Mouse (Mus musculus) megakaryocyte, embryonic 14.5 days (primary cell): ENCODE results near the gene Hoxa3. TPM values are rescaled to one million over a fixed set of nuclear protein-coding genes. Genes with fewer than 3 reads are reported as not detected.

Source experiments
- H3K27me3 ChIP-seq: replicated peaks from 2 replicates; pipeline ENCODE3; 2012; ENCODE audit warnings: inconsistent platforms
- H3K36me3 ChIP-seq: replicated peaks from 2 replicates; pipeline ENCODE3; 2012; ENCODE audit warnings: low read length, inconsistent platforms, mixed read lengths
- H3K4me1 ChIP-seq: 2 replicates; pipeline ENCODE4 v1.6.1; 2012; ENCODE audit warnings: inconsistent platforms
- H3K4me3 ChIP-seq: replicated peaks from 2 replicates; pipeline ENCODE3; 2012; ENCODE audit warnings: moderate library complexity, mild to moderate bottlenecking, inconsistent platforms
- H3K9me3 ChIP-seq: 2 replicates; pipeline ENCODE4 v1.6.1; 2012; ENCODE audit warnings: inconsistent platforms
- FLI1 ChIP-seq: IDR thresholded peaks from 2 replicates; pipeline ENCODE4 v1.6.1; 2012; ENCODE audit warnings: low read length, inconsistent platforms, mixed read lengths
- GATA1 ChIP-seq: IDR thresholded peaks from 3 replicates; pipeline ENCODE4 v1.6.1; 2012; ENCODE audit warnings: mixed read lengths, low read length, inconsistent platforms, borderline replicate concordance
- polyA plus RNA-seq: library from polyadenylated mRNA; stranded (reverse); fragments of >175 nt; gene quantifications from 2 replicates; pipeline ENCODE4 v1.2.3, GENCODE M21; 2012; ENCODE audit warnings: low replicate concordance; ENCODE audit not compliant: insufficient read depth

Hoxa3 gene
- polyA plus RNA-seq, 1 experiment = 0.21 TPM

- no peaks in the 10 kb centered on the region for H3K36me3 ChIP-seq
- peaks cover 5% of the 10 kb centered on the region; the same call in 1 of the 2 replicates for H3K4me1 ChIP-seq
- no peak for TF ChIP-seq GATA1
- no peak for TF ChIP-seq FLI1
- peaks cover 55% of the 10 kb centered on the region for H3K27me3 ChIP-seq
- peaks cover 27% of the 10 kb centered on the region for H3K9me3 ChIP-seq
- no peak overlapping the region for H3K4me3 ChIP-seq
Observed at GRCm38 (mm10) chr6:52170166-52170897, 42.8 kb downstream of the Hoxa3 start.

- Histone ChIP-seq H3K36me3 (no peaks in the 10 kb centered on the region), H3K27me3 (peaks cover 57% of the 10 kb centered on the region)
- TF ChIP-seq FLI1 = no peak
- no peak for TF ChIP-seq GATA1
Observed at GRCm38 (mm10) chr6:52169499-52170165, 43.5 kb downstream of the Hoxa3 start.

DNA sequence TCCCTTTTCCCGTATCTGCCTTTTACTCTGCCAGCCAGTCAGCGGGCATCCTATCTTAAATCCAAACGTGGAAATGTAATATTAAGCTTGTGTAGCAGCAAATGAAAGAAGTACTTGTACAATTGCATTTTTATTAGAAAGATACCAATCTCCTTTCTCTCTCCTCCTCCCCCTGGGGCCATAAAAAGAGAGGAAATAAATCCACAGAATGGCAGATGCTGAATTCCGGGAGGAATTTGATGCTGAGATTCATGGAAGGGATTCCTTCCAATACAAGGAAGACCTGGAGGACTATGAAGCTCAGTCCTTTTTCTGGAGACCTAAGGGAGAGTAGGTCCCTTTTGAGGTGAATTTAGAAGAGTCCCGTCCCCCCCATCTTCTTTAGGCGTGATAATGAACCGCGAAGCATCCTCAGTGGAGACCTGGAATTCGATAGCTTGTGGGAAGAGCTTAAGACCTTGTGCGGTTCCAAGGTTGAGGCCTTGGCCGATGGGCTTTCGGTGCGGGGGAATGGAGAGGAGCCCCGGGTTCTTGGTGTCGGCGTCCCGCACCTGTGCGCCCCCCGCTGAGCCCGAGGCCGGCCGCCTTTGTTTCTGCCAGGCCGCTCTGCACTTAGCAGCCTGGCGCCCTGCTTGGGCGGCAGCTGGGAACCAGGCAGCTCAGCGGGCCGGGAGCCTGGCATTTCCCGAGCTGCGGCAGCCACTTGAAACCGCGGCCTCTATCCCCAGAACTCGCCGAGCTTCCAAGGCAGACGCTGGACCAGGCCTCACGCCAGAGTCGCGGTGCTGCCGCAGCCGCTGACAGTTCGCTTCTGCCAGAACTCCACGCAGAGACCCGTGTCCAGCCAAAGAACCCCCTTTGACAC lies 44.7 kb downstream of the Hoxa3 start:
- peaks cover 4% of the 10 kb centered on the region for H3K36me3 ChIP-seq
- peaks cover 70% of the 10 kb centered on the region for H3K27me3 ChIP-seq
- TF ChIP-seq GATA1 (no peak), FLI1 (no peak)
- H3K9me3 ChIP-seq = peaks cover 32% of the 10 kb centered on the region
- peaks cover 14% of the 10 kb centered on the region for H3K4me1 ChIP-seq
- no peak overlapping the region for H3K4me3 ChIP-seq

More at GRCm38 (mm10) chr6:52169499-52170165, 43.5 kb downstream of the Hoxa3 start:
- Histone ChIP-seq H3K9me3 (peaks cover 22% of the 10 kb centered on the region), H3K4me1 (peaks cover 8% of the 10 kb centered on the region; the same call in 1 of the 2 replicates), H3K4me3 (no peak overlapping the region)

DNA sequence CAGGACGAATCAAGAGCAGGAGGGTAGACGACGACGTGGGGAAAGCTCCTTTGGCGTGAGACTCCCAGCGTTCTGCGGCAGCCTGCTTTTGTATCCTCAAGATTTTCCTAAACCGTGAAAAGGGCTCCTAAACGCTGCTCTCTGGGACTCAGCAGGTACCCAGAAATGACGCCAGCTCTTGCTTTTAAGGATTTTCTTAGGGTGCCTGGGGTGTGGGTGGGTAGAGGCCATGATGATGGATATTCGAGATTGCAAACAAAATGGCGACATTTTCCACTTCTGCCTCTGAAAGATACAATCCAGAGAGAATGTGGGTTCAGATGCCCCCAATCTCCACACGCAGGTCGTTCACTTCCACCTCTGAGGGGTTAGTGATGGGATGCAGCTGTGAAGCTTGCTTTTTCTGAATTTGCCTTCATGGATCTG lies 45.4 kb downstream of the Hoxa3 start:
- H3K4me3 ChIP-seq = no peak overlapping the region
- peaks cover 33% of the 10 kb centered on the region for H3K9me3 ChIP-seq
- peaks cover 4% of the 10 kb centered on the region for H3K36me3 ChIP-seq
- TF ChIP-seq FLI1 (no peak), GATA1 (no peak)
- peaks cover 18% of the 10 kb centered on the region for H3K4me1 ChIP-seq
- H3K27me3 ChIP-seq = peaks cover 76% of the 10 kb centered on the region

DNA sequence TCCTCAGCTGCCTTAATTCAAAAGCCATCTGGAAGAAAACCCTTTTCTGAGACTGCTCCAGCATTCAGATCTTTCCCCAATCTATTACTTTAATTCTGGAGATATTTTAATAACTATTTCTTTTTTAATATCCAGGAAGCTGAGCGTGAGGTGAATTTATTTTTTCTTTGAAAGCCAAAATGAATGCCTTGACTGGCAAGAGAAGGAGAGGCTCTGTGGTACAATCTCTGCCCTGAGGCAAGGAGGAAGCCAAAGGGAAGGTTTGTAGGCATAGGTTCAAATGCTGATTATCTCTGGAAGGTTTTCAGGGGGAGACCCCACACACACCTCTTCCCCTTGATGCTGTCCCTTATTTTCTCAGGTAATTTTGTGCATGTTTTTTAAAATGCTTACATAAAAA lies 46.0 kb downstream of the Hoxa3 start:
- H3K27me3 ChIP-seq = peaks cover 73% of the 10 kb centered on the region
- H3K4me1 ChIP-seq = peaks cover 18% of the 10 kb centered on the region

DNA sequence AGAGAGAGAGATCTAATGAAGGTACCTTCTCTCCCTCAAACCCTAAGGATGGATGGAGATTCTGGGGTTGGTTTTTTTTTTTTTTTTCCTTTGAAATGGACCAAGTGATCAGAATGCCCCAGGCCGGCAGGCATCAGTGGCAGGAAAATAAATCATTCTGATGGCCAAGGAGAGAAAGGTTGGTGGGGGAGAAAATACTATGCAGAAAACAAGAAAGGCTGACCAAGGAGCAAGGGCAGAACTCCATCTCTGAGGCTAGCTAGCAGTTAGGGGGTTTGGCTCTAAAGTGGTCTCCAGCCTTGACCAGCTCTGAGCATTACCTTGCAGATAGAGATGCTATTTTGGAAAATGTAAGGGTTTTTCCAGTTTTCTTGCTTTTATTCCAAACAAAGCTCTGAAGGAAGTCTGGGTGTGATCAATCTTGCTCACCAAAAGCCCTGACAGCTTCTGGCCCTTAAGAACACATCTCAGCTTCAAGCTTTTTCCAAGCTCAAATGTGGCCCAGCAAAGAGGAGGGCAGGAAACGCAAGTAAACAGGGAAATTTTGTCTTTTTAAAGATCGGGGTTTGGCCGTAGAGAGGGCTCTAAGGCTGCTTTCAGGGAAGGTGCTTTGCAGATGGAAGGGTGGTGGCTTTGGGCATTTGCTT lies 46.6 kb downstream of the Hoxa3 start:
- Histone ChIP-seq H3K36me3 (peaks cover 4% of the 10 kb centered on the region), H3K9me3 (peaks cover 27% of the 10 kb centered on the region), H3K4me1 (peaks cover 18% of the 10 kb centered on the region), H3K27me3 (peaks cover 72% of the 10 kb centered on the region), H3K4me3 (no peak overlapping the region)
- TF ChIP-seq FLI1 = no peak
- no peak for TF ChIP-seq GATA1

More for the DNA sequence above, 46.0 kb downstream of the Hoxa3 start:
- Histone ChIP-seq H3K9me3 (peaks cover 27% of the 10 kb centered on the region), H3K4me3 (no peak overlapping the region), H3K36me3 (peaks cover 4% of the 10 kb centered on the region)
- TF ChIP-seq GATA1 (no peak), FLI1 (no peak)

GRCm38 (mm10) chr6:52165441-52166370 lies 47.4 kb downstream of the Hoxa3 start:
- TF ChIP-seq FLI1 = no peak
- no peak for TF ChIP-seq GATA1
- H3K27me3 ChIP-seq = peaks cover 65% of the 10 kb centered on the region

GRCm38 (mm10) chr6:52164626-52165440 lies 48.3 kb downstream of the Hoxa3 start, which contains the start of gene Hoxa2:
Gene Hoxa2 (minus strand): TSS chr6:52164831.
- peaks cover 28% of the 10 kb centered on the region for H3K4me1 ChIP-seq
- peaks cover 4% of the 10 kb centered on the region for H3K36me3 ChIP-seq
- peaks cover 65% of the 10 kb centered on the region for H3K27me3 ChIP-seq
- peak within 1 kb of the TSS; percentile 70 for H3K4me3 ChIP-seq
- TF ChIP-seq FLI1 = no peak
- no peak for TF ChIP-seq GATA1
- H3K9me3 ChIP-seq = peaks cover 27% of the 10 kb centered on the region

More at GRCm38 (mm10) chr6:52165441-52166370, 47.4 kb downstream of the Hoxa3 start:
- Histone ChIP-seq H3K36me3 (peaks cover 4% of the 10 kb centered on the region), H3K4me1 (peaks cover 21% of the 10 kb centered on the region), H3K4me3 (no peak overlapping the region), H3K9me3 (peaks cover 27% of the 10 kb centered on the region)
